Mouse (Mus musculus) layer of hippocampus, adult 11-12 months (tissue): ENCODE results near the gene Gng7.

Source experiments
- DNase-seq: peaks from one replicate; pipeline ENCODE4 v3.0.0; 2022; ENCODE audit warnings: low spot score

Gng7 gene

DNA sequence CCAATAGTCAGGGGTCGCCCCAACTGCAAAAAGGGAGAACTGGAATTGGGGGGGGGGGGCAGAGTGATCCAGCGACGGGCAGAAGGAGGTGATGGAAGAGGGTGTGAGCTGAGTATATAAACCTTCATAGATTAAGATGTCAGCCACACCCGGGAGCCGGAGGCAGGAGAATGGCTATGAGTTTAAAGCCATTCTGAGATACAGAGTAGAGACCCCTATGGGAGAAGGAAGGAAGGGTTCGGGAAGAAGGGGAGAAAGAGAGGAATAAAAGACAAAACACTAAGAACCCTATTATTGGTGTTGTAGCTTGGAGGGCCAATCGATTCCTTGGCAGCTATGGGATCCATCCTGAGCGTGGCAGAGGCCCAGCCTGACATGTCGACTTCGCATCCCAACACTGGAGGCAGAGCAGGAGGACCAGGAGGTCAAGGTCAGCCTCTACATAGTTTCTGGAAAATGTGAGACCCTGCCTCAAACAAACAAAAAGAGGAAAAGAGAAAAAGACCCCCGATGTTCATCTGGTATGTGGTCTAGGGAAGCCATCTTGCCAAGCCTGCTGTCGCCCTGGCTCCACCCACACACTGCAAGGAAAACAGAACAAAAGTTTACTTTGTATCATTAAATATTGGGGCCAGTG lies 11.0 kb upstream of the Gng7 start, which contains the start of gene Diras1:
Diras1 (minus strand) TSS at position 24 of the 637 bp plus-strand sequence.
- no peak for DNase-seq

DNA sequence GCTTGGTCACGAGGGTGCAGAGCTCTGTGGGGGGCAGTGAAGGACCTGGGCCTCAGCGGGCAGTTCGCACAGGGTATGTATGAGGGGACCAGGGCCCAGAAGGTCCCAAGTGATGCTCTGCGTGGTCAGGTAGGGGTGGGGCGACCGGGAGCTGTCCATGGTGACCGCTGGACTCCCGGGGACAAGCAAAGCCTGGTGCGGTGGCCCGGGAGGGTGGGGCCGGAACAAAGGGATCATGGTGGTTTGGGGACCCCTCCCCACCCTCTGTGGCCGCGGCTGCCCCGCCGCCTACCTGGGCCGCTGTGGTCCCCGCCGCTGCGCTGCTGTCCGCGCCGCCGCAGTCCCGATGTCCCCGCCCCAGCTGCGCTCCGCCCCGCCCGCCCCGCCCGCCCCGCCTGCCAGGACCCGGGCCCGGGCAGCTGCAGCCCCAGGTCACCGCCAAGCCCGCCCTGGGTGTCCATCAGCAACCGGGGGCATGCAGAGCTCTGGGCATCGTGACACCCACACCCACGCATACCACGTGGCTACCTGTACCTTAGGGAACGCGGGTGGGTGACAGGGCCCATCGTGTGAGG lies 10.4 kb upstream of the Gng7 start:
- DNase-seq, result no peak

DNA sequence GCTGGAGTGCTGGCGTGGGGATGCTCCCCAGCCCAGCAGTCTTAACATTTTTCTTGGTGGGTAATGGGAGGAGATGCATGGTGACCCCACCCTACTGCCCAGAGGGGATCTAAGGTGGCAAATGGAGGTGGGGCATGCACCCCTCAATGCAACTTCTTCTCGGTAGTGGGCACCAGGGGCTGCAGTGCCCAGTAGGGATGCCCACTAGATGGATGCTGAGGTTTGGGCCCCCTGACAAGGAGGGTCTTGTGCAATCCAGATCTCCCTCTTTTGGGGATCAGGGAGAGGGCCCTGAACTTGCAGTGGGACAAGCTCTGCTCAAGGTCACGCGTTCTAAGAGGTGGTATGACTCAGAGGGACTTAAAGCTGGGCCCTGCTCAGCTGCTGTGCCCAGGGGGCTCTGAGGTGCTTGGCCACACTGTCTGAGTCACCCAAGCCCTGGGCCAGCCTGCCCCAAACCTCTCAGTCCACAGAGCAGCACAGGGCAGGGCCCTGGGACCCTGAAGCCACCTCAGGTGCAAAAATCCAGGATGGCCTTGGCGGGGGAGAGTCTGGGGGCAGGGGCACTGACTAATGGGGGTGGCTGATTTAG lies 9.7 kb upstream of the Gng7 start:
- DNase-seq, result no peak

DNA sequence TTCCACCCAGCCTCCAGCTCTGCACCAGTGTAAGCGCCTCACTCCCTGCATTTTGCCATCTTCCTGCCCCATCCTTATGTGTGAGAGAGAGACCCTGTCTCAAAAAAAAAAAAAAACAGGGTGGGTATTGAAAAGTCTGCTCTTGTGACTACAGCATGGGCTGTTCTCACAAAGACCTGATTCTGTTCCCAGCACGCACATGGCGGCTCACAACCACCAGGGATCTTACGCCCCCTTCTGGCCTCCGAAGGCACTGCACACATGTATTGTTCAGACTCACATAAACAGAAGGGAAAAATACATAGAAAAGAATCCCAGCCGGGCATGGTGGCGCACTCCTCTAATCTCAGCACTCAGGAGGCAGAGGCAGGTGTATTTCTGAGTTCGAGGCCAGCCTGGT lies 8.0 kb upstream of the Gng7 start:
- DNase-seq, result no peak

DNA sequence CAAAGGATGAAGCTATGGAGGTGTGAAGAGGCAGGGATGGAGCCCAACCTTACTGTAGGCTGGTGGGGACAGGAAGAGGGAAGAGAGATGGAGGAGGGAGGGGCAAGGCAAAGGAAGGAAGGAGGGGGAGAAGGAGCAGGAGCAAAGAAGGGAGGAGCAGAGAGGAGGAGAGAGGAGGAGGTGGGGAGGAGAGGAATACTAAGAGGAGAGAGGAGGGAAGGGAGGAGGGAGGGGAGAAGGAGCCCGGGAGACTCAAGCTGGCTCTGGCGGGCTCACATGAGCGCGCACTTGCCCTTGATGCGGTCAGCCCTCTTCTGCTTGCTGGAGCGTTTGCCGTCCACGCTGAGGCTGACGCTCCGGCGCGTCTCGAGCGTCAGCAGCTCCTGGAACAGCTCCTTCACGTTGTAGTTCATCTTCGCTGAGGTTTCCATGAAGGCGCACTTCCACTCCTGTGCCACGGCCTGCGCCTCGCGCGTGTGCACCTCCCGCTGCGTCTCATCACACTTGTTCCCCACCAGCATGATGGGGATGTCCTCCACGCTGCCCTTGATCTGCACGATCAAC lies 6.9 kb upstream of the Gng7 start:
- DNase-seq, result no peak

DNA sequence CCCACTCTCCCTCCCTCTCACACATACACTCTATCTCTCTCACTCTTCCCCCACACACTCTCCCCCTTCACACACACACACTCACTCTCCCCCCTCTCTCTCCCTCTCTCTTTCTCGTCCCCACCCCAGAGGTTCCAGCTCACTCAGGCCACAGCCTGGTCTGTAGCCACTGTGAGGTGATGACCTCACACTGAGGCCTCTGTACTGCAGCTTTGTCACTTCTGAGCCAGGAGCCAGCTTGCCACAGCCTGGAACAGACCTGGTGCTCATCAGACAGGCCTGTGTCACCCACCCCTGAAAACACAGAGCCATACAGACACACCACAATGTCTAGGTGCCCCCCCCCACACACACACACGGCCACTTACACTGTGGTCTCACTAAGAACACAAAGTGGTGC lies 5.5 kb upstream of the Gng7 start:
- DNase-seq, result peak; percentile 58

DNA sequence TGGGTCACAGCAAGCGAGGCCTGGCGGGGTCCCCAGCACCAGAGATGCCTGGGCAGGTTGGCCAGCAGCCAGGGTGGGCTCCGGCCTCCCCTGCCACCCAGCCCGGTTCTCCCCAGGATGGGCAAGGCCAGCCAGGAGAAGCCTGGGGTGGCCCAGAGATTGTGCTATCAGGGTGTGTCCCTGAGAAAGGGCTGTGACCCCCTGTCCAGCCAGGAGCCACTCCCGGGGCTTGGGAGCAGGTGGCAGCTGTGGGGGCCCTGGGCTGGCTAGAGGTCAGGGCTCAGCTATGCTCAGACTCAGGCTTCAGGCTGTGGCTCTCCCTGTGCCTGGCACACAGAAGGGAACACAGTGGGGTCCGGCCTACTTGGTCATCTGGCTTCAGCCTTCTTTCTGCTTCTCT lies 4.9 kb upstream of the Gng7 start:
- DNase-seq, result no peak

DNA sequence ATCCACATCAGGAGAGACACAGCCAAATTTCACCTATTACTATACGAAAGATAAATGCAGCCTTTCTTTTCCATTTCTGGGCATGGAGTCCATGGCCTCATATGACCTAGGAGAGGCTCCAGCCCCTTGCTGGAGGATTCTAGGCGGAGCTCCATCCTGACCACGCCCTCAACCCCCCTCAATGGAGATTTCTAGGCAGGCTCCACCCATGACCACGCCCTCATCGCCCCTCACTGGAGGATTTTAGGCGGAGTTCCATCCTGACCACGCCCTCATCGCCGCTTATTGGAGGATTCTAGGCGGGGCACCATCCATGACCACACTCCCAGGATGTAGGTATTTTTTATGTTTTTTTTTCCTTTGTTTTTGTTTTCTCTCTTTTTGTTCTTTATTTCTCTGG lies 3.6 kb upstream of the Gng7 start:
- DNase-seq, result peak; percentile 65

DNA sequence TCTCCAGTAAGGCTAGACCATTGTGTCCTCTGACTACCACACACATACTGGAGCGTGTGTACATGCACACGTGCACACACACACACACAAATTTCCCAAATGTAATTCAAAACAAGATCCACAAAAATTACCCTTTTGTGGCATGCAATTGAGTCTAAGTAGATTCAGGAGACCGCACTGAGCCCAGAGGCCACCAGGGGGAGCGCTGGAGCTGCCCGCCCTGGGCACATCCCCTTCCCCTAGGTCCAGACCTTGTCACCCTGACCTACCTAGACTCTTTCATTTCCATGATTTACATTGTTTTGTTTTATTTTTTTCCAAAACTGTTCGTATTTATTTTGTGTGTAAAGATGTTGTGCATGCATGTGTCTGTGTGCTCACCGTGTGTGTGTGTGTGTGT lies 1.9 kb upstream of the Gng7 start:
- peak; percentile 73 for DNase-seq

DNA sequence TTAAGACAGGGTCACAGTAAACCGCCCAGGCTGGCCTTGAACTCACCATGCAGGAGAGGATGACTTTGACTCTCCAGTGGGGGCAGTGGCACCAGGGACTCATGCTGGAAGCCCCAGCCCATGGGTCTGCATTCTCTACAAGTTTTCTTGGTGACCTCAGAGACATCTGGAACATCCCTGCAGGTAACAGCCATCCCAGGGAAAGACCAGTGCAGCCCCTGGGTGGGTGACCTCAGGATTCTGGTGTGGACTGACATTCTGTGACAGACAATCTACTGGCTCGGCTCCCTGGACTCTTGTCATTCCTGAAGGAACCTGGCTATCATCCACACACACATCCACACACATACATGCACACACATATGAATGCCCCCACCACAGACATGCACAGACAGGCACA lies 921 bp upstream of the Gng7 start:
- DNase-seq, result no peak

DNA sequence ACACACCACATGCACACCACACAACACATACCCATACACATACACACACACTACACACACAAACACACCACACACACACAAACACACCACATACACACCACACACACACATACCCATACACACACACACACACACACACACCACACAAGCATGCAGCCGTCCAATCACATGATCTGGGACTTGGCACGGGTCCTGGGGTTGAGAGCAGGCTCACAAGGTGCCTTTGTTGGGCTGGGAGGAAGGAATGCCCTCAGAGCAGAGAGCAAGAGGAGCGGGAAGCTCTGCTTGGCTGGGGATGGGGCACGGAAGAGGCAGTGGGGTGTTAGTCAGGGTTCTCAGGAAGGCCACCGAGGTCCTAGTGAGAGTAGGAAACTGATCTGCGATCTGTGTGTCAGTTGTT lies 3.9 kb downstream of the Gng7 start:
- DNase-seq, result peak; percentile 63

DNA sequence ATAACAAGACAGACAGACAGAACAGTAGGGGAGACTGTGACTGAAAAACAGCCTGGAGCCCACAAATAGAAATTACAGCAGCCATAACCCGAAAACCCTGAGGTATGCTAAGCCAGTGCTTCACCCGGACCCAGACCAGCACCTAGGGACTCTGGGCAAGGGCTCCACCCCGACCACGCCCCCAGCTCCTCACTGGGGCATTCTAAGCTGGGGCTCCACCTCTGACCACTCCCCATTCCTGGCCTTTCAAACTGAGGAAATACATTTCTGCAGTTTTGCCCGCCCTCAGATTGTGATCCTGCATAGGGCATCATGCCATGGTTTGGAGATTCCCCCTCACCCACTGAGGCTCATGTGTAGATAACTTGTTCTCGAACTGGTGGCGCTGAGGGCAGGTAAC lies 7.5 kb downstream of the Gng7 start:
- no peak for DNase-seq

DNA sequence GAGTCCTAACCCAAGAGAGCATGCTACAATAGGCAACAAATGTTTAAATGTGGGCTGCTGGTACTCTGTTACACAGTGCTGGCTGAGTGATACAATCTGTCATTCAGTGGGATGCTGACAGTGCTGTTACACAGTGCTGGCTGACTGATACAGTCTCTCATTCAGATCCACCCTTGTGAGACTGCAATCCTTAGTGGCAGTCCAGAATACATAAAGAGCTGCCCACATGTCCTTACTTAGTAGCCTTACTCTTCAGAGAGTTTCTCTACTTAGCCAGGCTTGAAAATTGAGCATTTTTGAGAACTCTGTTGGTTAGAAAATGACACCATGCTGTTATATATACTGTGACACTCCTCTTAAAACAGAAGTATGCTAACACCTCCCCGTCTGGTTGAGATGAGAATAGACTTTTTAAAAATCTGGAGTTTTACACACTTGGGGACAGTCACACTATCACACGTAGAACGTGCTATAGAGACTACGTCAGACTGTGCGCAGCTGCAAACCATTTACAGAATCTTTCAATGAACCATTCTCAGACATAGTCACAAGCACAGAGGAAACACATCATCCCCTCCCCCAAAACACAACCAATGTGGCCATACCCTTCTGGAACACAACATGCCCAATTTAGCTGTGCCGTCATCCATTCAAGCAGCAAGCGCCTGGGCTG lies 8.6 kb downstream of the Gng7 start:
- DNase-seq, result no peak

DNA sequence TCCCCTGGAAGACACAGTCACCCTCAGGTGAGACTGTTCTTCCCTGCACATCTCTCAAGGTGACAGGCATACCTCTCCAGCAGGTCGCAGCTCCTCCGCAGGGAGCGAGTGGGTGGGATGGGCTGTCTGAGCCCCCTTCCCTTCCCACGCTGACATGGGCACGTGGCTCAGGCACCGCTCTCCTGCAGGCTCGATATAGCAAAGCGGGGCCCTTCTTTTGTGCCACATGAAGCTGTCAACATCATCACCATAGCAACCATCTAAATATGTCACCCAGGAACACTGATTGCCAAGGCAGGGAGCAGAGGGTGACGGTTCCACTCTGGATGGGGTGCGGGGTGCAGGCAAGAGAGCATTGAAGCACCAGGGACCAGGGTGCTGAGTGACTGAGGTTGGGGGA lies 13.6 kb downstream of the Gng7 start:
- DNase-seq, result peak; percentile 75

DNA sequence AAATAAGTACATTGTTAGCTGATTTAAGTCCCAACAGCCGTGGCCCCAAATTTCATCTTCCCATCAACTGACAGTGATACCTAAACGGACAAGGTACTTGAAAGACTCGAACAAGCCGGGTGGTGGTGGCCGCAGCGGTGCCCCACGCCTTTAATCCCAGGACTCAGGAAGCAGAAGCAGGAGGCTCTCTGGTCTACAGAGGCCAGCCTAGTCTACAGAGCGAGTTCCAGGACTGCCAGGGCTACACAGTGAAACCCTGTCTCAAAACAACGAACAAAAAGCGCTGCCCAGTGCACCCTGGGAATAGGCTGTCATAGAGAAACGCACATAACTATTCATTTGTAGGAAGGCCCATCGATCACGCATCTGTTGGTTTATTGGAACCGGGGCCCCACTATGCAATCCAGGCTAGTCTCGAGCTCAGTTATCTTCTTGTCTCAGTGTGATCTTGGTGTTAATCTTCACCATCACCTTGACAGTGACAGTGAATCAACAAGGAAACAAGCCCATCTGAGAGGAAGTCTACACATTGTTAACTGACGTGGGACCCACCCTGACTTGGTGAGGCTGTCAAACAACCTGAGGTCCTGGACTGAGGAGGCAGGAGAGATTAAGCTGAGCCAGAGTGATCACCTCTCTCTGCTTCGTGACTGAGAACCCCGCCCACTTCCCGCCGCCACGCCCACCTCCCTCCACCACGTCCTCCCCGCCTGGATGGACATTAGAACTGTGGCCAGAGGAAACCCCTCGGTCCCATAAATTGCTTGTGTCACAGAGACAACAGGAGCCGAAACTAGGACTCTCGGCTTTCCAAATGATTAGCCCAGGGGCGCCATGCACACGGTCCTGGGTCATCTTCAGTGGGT lies 14.3 kb downstream of the Gng7 start:
- no peak for DNase-seq

DNA sequence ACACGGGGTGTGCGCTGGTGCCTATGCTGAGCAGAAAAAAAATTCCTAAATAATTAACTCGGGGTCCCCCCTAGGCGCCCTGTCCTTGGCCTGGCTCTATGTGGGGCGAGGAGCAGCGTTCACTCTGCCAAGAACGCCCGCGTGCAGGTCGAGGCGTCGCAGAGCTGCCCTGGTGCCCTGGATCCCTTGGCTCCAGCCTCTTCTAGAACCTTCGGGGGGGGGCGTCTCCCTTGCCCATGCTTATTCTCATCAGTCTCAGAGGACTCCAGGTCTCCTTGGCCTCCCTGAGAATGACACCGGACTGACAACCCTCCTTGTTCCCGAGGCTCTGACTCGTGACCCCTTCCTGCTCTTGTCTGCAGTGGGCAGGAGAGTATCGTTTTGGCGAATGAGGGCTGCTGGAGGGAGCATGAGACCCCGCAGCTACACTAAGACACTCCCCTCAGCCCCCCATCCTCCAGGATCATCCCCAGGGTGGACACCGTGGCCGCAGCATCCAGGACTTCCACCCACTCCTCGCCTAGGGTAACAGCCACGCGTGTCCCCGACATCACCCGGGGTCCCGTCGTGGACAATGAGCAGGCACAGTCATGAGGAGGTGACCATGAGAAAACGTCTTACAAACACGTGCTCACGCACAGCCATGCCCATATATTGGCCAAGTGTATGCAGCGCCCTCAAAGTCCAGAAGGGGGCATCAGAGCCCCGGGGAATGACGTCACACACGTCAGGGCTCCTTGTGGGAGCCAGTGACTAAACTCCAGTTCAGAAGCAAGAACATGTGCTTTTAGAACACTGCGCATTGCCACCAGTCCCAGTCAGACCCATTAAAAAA lies 15.2 kb downstream of the Gng7 start:
- peak; percentile 93 for DNase-seq

DNA sequence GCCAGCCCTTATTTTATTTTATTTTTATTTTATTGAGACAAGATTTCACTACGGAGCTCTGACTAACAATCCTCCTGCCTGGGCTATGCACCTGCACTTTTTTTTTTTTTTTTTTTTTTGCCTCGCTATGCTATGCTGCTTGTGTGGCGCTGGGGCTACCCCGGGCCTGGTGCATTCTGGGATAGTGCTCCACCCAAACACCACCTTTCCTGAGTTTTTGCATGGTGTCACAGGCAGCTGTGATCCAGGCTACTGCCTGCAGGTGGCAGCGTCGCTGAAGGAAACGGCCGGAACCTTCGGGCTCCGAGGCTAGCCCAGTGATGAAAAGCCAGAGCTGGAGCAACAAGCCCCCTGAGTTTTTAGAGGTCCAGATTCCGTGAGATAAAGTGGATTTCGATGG lies 16.0 kb downstream of the Gng7 start:
- DNase-seq, result peak; percentile 71

DNA sequence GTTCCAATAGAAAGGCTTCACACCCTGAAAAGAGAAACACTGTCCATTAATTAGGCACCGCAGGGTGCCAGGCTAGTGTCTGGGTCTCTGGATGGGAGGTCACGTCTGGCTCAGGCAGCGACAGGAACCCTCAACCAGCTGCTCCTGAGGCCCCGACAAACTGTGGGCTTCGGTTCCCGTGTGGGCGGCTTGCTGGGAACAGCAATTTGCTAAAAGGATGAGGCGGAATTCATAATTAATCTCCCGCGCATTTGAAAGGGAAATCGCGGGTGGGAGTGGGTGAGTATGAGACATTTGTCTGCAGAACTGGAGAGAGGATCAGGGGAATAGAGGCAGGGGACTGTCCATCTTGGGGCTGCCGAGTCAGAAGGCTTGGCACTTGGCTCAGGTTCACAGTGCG lies 16.7 kb downstream of the Gng7 start:
- no peak for DNase-seq

DNA sequence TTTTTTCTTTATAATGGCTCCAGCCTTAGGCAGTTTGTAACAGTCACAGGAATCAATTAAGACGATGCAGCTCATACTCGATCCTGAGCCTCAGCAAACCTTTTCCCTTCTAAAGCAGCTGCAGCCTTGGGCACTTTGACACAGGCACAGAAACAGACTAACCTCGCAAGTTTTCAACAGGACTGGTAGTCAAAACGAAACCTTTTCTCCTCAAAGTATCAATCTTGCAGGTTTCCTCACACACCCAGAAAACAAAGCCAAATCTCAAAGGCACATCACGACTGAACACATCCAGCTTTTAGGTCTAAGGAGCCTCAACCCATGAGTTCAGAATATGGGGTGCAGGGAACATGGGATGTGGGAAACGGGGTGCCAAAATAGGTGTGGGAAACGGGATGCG lies 17.4 kb downstream of the Gng7 start:
- DNase-seq, result no peak

DNA sequence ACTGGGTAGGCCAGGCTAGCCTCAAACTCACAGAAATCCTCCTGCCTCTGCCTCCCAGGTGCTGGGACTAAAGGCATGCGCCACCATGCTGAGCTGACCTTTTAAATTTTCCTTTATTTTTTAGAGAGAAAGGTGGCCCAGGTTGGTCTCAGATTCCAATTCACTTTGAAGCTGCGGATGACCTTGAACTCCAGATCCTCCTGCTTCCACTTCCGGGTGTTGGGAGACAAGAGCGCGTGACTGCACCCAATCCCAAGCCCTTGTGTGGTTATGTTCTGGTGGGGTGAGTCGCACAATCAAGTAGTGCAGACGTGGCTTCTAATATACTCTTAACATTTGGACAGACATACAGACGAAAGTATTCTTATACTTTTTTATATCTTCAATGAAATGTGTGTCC lies 18.2 kb downstream of the Gng7 start:
- no peak for DNase-seq

DNA sequence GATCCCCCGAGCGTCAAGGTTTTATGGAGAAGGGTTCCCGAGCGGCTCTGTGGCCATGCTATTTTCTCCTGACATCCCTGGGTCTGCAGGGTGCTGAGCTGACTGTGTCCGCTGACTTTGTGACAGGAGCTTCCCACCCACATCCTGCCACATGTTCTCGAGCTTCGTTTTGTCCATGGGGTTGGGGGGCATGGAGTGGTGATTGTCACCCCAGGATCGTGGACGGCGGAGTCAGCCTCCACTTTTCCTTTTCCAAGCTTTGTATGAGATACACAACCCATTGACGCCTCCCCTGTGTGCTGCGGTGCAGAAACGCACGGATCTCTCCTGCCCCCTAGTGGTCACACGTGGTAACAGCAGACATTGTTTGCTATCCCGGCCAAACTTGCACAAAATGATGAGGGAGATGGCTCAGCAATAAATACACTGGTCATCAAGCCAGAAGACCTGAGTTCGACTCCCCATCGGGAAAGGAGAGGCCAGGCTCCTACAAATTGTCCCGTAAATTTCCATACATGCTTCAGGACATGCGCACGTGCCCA lies 19.6 kb downstream of the Gng7 start:
- peak; percentile 86 for DNase-seq
